Mouse (Mus musculus) adrenal gland, adult 18-20 months (tissue): ENCODE data around the gene Tulp4. TPM values are rescaled to one million over a fixed set of nuclear protein-coding genes. Genes with fewer than 3 reads are reported as not detected.
"Not testable (repeated sequence)": the region's sequence is repeated elsewhere in the genome, so short reads cannot be mapped to it uniquely, and the experiment has no call there.

Experiments used
- DNase-seq, 2 experiments: peaks; one replicate each; pipeline ENCODE4 v3.0.0; 2021 to 2022; ENCODE audit warnings: low spot score in 2 of 2
- microRNA-seq, 2 experiments: library from miRNA; unstranded; fragments of <30 nt; microRNA quantifications; one replicate each; pipeline ENCODE4 v1.2.0; 2021; ENCODE audit warnings: borderline number of aligned reads in 2 of 2
- total RNA-seq, 2 experiments: library from RNA; stranded (reverse); gene quantifications; 1 replicate in 1 of 2; 2 replicates in 1 of 2; pipeline ENCODE4 v1.2.3; 2021

The Tulp4 gene
- total RNA-seq, 2 experiments from 2014 or later: 77.4 to 85.5 TPM

- not testable (repeated sequence) for DNase-seq
These were observed 165.7 kb downstream of the Tulp4 start for GRCm38 (mm10) chr17:6271970-6272369.

DNA sequence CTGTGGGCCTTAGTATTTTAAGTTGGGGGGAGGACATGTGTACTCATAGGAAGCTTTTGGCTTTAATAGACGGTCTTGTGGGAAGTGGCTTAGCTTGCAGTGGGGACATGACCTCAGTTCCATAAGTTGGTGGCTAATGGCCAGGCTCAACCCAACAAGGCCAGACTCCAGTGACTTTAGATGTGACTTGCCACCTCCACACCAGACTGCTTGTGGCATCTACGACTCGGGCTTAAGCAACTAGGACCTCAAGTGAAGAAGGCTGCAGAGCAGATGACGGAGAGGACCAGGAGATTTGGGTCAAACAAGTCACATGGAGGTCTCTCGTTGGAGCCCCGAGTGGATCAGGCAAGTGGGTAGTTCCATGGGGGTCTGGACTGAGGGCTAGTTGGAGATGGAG is 168.5 kb downstream of the Tulp4 start:
- not testable (repeated sequence) for DNase-seq

GRCm38 (mm10) chr17:6279205-6279604 is 173.0 kb downstream of the Tulp4 start:
- DNase-seq: not testable (repeated sequence)

- DNase-seq: not testable (repeated sequence)
These were observed 173.5 kb downstream of the Tulp4 start for GRCm38 (mm10) chr17:6279772-6280171.

GRCm38 (mm10) chr17:6280513-6280912 is 174.3 kb downstream of the Tulp4 start:
- not testable (repeated sequence) for DNase-seq

DNA sequence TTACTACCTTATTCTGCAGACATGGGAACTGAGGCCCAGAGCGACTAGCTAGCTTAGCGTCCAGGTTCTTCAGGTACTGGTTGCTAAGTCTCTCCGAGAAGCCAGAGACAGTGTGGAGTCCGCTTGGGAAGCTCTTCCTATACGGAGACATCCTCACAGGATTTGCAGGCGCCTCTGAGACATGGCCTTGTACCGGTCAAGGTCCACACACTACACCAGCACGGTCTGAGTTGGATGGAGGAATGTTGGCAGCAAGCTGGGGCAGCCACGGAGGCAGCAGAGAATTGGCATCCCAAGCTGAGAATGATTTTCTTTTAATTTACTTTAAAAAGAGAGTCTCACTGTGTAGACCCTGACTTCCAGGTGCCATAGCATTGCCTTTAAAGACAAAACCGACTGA is 176.9 kb downstream of the Tulp4 start:
- not testable (repeated sequence) for DNase-seq

DNA sequence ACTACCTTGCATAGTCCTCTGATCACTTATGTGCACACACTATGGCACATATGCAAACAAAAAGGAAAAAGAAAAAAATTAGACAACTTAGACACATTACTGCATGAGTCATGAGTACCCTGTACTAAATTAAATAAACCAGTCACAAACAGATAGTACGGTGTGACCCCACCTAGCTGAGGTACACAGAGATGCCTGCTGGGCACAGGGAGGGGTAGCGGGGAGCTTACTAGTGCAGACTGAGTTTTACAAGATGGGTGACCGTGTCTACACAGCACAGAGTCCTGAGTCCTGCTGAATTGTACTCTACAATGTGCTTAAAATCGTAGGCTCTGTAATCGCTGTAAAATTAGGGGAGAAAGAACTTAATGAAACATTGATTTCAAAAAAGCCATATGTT is 179.9 kb downstream of the Tulp4 start:
- DNase-seq: not testable (repeated sequence)

DNA sequence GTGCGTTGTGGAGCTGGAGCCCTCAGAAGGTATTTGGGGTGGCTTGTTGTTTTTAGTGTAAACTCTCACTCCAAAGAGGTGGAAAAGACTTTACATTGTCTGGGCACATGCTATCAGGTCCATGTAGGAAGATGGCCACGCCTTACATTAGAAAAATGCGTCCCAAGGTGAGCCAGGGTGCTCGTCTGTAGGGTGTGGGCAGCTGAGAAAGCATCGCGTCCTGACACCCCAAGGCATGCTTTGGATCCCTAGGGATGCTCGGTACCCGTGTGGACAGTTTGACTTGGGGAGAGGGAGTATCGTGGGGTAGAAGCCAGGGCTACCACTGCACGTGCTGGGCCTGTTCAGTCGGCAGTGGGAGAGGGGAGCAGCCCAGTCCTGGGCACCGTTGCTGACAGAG is 182.8 kb downstream of the Tulp4 start:
- DNase-seq: not testable (repeated sequence)

DNA sequence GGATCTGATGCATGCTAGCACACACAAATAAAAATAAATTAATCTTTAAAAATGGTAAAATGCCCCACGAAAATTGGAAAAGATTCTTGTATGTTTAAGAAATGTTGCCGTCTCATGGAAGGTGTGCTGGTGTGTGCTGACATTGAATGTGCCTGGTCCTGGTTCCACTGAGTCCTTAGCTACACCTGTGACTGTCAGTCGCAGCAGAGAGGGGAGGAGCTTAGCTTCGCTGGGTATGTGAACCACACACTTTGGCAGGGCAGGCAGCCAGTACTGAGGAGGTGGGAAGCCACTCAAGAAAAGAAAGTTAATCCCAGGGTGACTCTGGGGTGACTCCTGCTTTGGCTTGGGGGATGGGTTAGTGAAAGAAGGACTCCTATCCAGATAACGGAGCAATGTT is 187.6 kb downstream of the Tulp4 start:
- not testable (repeated sequence) for DNase-seq

DNA sequence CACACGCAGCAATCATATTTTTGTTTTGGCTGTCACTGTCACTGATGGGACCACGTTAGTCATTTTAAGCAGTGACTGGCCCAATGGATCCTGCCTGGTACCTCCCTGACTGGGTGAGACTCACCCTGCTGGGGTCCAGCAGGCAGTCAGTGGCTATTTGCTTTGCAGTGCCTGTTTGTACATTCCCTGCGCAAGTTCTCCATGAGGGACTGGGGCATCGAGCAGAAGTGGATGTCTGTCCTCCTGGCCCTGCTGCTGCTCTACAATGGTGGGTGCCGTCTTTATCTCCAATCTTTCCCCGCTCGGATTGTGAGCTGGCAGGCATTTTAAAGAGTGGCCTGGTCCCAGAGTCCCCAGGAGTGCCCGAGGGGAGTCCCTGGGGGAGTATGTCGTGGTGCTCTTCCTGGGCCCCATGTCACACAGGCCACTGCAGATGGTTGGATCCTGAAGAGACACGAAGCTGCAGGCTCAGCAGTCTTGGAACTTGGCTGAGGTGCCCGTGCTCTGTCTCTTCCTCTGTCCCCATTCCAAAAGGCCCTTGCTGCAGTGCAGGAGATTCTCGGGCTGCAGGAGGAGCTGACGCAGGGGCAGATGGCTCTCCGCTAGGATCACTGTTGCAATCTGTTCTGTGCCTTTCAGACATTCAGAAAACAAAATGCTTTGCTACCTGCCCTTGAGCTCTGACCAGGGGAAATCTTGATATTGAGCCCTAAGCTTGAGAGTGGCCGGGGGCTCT is 191.0 kb downstream of the Tulp4 start:
- not testable (repeated sequence) for DNase-seq

GRCm38 (mm10) chr17:6300190-6300863 is 194.1 kb downstream of the Tulp4 start:
- not testable (repeated sequence) for DNase-seq

Small RNA genes lying within 50 kb of the gene (microRNA-seq; reads per million reads assigned to microRNA genes)
- gene Gm22774: 0 reads per million in 2 experiments

Other genes starting within 250 kb of the Tulp4 start
- 10 to 100 TPM in 1 of 2 experiments, 1 to 10 TPM in 1; 9.7 to 13.4 TPM for gene Synj2, start 165.2 kb upstream of the Tulp4 start, total RNA-seq
- 1 to 10 TPM; 7.1 to 8.2 TPM for gene Serac1, start 26.7 kb upstream of the Tulp4 start, total RNA-seq
- 10 to 100 TPM; 82.9 to 86.3 TPM for gene Gtf2h5, start 26.7 kb upstream of the Tulp4 start, total RNA-seq
- 10 to 100 TPM in 1 of 2 experiments, 1 to 10 TPM in 1; 7.8 to 13.0 TPM for gene Tmem181a, start 150.4 kb downstream of the Tulp4 start, total RNA-seq
- gene Dynlt1a, start 211.1 kb downstream of the Tulp4 start, total RNA-seq: 1 to 10 TPM; 2.8 to 3.2 TPM